Mouse (Mus musculus) activated CD4-positive, CD25-positive, alpha-beta regulatory T cell (primary cell): ENCODE data around the gene Ccnd3. TPM values are rescaled to one million over a fixed set of nuclear protein-coding genes. Genes with fewer than 3 reads are reported as not detected.

Source experiments
- polyA plus RNA-seq, 2 experiments: library from polyadenylated mRNA; unstranded; fragments of 100-300 nt; shearing (Covaris generic); gene quantifications; one replicate each; pipeline ENCODE4 v1.2.1; 2017

Ccnd3 gene
- 100 to 1,000 TPM; 323 to 337 TPM for polyA plus RNA-seq

GRCm38 (mm10) chr17:47504941-47505346, at the start of gene Ccnd3:
Gene Ccnd3 (plus strand): TSS chr17:47505051.

GRCm38 (mm10) chr17:47501946-47502706, 2.7 kb upstream of the Ccnd3 start, which contains the start of gene Taf8:
Gene Taf8 (minus strand): TSS chr17:47502292.

DNA sequence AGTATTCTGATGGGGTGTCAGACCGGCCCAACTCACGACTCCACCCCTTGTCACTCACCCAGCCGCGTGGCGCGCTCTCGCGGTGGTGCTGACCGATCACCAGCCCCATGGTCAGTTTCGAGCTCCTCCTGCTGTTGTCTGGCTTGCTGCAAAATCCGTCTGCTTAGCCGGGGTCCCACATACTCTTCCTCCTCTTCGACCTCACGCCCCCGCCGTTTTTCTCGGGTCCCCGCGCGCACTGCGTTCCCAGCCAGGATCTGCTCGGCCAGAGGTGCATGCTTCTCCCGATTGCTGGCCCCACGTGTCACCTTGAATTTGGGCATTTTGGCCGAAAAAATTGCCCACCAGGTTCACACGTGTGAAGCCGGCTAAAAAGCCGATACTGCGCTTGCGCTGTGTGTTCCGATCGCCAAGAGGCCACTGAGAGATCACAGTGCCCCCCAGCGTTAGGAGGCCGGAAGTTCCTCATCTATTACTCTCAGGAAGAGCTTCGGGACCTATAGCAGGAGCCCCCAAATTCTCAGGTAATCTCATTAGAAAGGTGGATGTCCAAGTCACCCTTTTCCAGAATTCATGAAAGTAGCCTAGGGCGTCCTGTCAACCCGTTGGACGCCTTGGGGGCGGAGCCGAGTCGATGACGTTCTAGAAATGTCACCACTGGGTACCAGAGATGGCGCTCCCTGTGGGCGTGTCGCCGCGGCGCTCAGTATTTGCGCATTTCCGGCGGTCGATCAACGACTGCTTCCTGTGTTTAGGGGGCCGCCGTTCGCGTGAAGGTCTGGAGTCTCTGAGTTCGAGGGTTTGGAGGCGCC, 106.2 kb downstream of the Ccnd3 start, which contains the start of the genes Bysl, Med20 and Gm20517:
Bysl (minus strand) TSS at position 644 of the 812 bp plus-strand sequence.
Med20 (plus strand) TSS at position 734 of the 812 bp plus-strand sequence.
Gm20517 (plus strand) TSS at position 741 of the 812 bp plus-strand sequence.

GRCm38 (mm10) chr17:47630678-47631065, 125.8 kb downstream of the Ccnd3 start, which contains the start of gene Usp49:
Gene Usp49 (plus strand): TSS chr17:47630690.

Other genes with a start within 250 kb of the Ccnd3 start
- gene Mrps10, start 136.2 kb upstream of the Ccnd3 start, polyA plus RNA-seq = 10 to 100 TPM; 34.3 to 54.0 TPM
- gene Guca1b, start 119.7 kb upstream of the Ccnd3 start, polyA plus RNA-seq = 1 to 10 TPM in 1 of 2 experiments, under 1 TPM in 1; 0.85 to 1.1 TPM
- gene Guca1a, start 104.5 kb upstream of the Ccnd3 start, polyA plus RNA-seq = not detected
- not detected for gene AI661453, start 68.4 kb upstream of the Ccnd3 start, polyA plus RNA-seq
- under 1 TPM in 1 of 2 experiments, not detected in 1; 0.36 TPM for gene 1700001C19Rik, start 67.7 kb upstream of the Ccnd3 start, polyA plus RNA-seq
- 10 to 100 TPM; 47.3 to 53.6 TPM for gene Taf8, start 2.8 kb upstream of the Ccnd3 start, polyA plus RNA-seq
- 10 to 100 TPM; 11.5 to 15.4 TPM for gene Bysl, start 106.4 kb downstream of the Ccnd3 start, polyA plus RNA-seq
- gene Med20, start 106.5 kb downstream of the Ccnd3 start, polyA plus RNA-seq = 10 to 100 TPM; 27.6 to 37.3 TPM
- 1 to 10 TPM; 1.7 to 2.2 TPM for gene Gm20517, start 106.5 kb downstream of the Ccnd3 start, polyA plus RNA-seq
- gene Usp49, start 125.6 kb downstream of the Ccnd3 start, polyA plus RNA-seq = 1 to 10 TPM; 2.7 to 3.4 TPM
- gene Tomm6, start 183.3 kb downstream of the Ccnd3 start, polyA plus RNA-seq = 100 to 1,000 TPM; 256 to 265 TPM
- 1 to 10 TPM in 1 of 2 experiments, under 1 TPM in 1; 0.67 to 2.3 TPM for gene Frs3, start 184.0 kb downstream of the Ccnd3 start, polyA plus RNA-seq
- gene Gm21981, start 189.4 kb downstream of the Ccnd3 start, polyA plus RNA-seq = under 1 TPM; 0.13 to 0.15 TPM
- not detected for gene Prickle4, start 189.7 kb downstream of the Ccnd3 start, polyA plus RNA-seq
- not detected for gene Pgc, start 221.8 kb downstream of the Ccnd3 start, polyA plus RNA-seq
- gene Tfeb, start 232.0 kb downstream of the Ccnd3 start, polyA plus RNA-seq = 10 to 100 TPM; 26.7 to 44.4 TPM